Mouse (Mus musculus): ENCODE data around the gene Dnase2a.

- TF ChIP-seq POLR2A (IDR thresholded peaks at IDR 0.05; ENCODE audit: control insufficient read depth, extremely low read depth, insufficient read depth, low read length, poor library complexity) (no peak), CTCF (IDR thresholded peaks at IDR 0.05; ENCODE audit: borderline replicate concordance, control insufficient read depth, extremely low read depth, insufficient read depth, low read length, poor library complexity) (no peak)
Observed at GRCm38 (mm10) chr8:84910551-84910950, 2.2 kb downstream of the Dnase2a start.
